Mouse (Mus musculus) right cerebral cortex, postnatal 10 days (tissue): ENCODE data around the gene Acsf3.

Experiments
- DNase-seq, 2 experiments: peaks; one replicate each; pipeline ENCODE4 v3.0.0; 2021; ENCODE audit warnings: low spot score in 2 of 2

The Acsf3 gene

GRCm38 (mm10) chr8:122851692-122852545 is 76.6 kb downstream of the Acsf3 start:
- no peak for DNase-seq

- DNase-seq, result no peak
These were observed 77.2 kb downstream of the Acsf3 start for GRCm38 (mm10) chr8:122852546-122852905.

- DNase-seq, result peak; percentile 58 to 68
These were observed 78.1 kb downstream of the Acsf3 start for GRCm38 (mm10) chr8:122853340-122853771.

- no peak for DNase-seq
These were observed 79.1 kb downstream of the Acsf3 start for GRCm38 (mm10) chr8:122854388-122854787.

GRCm38 (mm10) chr8:122855123-122855522 is 79.8 kb downstream of the Acsf3 start:
- no peak for DNase-seq

- no peak for DNase-seq
These were observed 81.0 kb downstream of the Acsf3 start for GRCm38 (mm10) chr8:122856288-122856687.

GRCm38 (mm10) chr8:122859843-122860242 is 84.6 kb downstream of the Acsf3 start:
- no peak for DNase-seq

- no peak for DNase-seq
These were observed 89.4 kb downstream of the Acsf3 start for GRCm38 (mm10) chr8:122864719-122865129.

- peak in 1 of 2 experiments; percentile 51 for DNase-seq
These were observed 90.2 kb downstream of the Acsf3 start for GRCm38 (mm10) chr8:122865441-122865840.

- no peak for DNase-seq
These were observed 90.9 kb downstream of the Acsf3 start for GRCm38 (mm10) chr8:122866231-122866630.
